Mouse (Mus musculus) lung, postnatal 25 days (tissue): ENCODE data around the gene Ccdc30.

Source experiments
- DNase-seq: peaks from one replicate; pipeline ENCODE4 v3.0.0; 2022; ENCODE audit warnings: low spot score

The Ccdc30 gene

DNA sequence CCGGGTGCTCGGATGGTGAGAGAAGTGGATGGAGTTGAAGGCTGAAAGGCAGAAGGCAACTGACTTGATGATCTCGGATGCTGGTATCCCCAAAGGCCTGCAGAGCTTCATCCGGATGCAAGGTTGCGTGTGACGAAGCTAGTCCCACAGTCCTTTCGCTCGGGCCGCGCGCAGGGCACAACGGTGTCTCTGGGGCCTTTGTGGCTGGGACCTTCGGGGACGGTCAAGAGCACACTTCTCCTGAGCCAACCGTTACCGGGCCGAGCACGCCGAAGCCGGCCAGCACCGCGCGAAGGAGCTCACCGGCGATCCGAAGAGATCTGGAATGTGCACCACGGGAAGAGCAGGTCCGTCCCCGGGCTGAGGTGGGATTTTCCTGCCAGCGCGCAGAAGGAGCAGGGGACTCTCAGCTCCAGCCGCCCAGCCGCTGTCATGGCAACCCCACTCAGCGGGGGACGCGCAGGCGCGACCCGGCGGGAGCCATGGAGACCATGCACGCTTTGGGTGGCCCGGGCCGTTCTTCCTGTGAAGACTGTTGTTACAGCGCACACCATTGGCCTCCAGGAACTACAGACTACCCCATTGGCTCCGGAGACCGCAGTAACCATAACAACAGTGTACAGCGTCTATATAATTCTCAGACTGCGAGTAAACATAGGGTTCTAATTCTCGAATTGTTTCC is at the start of gene Ccdc30:
Gene Ccdc30, minus strand, starts transcription at position 450 of the 682 bp plus-strand sequence.
- DNase-seq = peak; percentile 87

DNA sequence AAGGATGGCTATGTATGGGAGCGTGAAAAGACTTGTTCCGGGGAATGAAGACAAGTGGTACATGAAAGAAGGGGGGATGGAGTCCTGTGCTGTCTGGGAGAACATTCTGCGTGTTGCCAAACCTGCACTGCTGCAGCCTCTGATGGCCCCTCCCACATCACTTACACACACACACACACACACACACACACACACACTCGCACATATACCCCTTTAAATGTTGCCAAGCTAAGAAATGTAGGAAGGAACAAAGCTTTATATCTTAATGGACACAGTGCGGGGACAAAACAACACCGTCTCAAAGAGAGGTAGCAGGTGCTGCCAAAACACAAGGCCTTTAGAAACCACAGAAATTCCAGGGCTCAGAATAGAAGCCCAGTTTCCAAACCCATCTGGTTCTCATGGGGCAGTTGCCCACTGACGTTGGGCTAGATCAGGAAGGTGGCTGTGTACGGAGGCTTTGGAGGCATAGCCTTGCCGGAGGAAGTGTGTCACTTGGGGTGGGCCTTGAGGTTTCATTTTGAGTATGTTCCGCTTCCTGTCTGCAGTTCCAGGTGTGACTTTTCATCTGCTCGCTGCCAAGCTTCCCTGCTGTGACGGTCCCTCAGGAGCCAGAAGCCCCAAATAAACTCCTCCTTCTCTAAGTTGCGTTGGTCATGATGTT is 48.6 kb upstream of the Ccdc30 start:
- DNase-seq = no peak

DNA sequence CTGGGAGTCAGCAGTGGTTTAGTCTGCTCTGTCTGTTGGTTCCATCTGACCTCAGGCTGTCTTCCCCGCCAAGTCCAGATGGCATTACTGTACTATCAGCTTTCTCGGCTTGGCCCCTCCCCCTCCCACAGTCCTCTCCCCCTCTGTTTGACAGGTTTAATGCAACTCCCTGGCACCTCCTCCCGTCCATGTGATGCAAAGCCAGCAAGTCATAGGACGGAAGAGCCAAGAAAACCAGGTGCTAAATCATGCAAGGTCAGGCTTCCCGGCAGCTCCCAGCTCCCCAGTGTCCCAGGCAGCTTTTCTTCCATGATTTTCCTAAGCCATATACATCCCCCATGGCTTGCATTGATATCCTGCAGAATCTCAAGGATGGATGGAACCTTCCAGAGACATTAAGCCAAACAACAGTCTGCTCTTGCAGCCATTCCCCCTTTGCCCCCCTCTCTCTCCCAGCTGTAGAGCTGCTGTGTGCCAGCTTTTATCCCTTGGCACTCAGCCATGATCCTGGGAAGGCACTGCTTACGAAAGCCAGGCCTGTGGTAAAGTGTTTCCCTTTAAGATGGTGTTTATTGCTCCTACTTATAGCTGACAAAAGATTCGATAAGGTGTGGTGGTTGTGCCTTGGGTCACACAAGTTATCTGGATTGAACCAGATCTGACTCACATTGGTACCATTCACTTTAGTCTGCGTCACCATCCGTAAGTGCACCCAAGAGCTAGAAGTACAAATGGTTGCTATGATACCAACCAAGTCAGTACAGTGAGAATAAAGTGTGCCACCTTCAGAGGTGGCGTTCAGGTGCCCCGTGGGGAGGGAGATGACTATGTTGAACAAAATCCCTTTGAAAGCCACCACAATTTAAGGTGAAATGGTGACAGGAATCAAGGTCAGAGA is 47.8 kb upstream of the Ccdc30 start:
- peak; percentile 52 for DNase-seq

GRCm38 (mm10) chr4:119462457-119462856 is 47.1 kb upstream of the Ccdc30 start:
- DNase-seq = no peak

DNA sequence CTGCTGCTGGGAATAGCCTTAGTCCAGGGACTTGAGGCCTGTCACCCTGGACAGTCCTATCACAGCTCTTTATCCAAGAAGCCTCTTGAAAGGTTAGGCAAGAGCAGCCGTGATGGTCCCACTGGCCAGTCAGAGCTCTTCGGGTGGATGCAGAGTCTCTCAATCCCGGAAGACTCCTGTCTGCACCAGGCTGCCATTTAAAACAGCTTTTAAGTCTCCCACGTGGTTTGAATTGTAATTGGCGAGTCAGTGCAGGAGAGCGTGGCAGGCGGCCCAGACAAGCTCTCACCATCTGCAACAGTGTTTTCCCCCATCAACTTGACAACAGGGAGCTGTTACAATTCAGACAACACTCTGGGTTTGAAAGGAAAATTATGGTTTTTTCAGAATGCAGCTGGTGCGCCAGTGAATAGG is 45.4 kb upstream of the Ccdc30 start:
- peak; percentile 44 for DNase-seq

GRCm38 (mm10) chr4:119460296-119460695 is 45.0 kb upstream of the Ccdc30 start:
- DNase-seq = no peak

DNA sequence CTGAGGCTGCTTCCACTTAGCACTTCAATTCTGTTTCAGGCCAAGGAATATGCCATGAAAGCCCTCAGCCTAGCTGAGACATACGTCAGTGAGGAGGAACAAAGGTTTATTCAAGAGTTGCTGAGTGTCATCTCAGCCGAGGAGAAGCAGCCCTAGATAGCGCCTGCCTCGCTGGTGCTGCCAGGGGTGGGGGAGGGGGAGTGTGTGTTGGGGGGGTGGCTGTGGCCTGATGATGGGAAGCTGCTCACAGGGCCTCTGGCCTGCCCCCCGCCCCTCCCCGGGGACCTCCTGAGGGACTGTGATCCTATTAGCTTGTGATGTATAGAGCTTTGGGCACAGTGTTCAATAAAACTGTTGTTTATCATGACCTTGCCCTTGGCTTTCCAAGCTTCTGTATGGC is 38.2 kb upstream of the Ccdc30 start:
- no peak for DNase-seq

GRCm38 (mm10) chr4:119453128-119453527 is 37.8 kb upstream of the Ccdc30 start:
- DNase-seq = no peak

- no peak for DNase-seq
Measured at GRCm38 (mm10) chr4:119450436-119450835, 35.1 kb upstream of the Ccdc30 start.

DNA sequence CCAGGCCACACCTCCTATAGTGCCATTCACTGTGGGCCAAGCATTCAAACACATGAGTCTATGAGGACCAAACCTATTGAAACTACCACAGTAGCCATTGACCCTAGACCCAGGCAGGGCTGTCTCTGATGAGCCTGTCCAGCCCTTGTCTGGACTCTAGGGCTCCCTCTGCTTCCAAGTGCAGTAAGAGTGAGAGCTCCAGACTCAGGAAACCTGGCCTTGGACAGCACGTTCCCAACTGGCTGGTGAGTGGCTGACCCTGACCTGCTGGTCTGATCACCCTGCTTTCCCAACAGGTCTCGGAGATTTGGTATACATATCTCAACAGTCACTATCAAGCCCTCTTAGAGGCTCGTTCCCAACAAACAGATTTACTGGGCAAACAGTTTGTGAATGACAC is 32.5 kb upstream of the Ccdc30 start:
- no peak for DNase-seq

DNA sequence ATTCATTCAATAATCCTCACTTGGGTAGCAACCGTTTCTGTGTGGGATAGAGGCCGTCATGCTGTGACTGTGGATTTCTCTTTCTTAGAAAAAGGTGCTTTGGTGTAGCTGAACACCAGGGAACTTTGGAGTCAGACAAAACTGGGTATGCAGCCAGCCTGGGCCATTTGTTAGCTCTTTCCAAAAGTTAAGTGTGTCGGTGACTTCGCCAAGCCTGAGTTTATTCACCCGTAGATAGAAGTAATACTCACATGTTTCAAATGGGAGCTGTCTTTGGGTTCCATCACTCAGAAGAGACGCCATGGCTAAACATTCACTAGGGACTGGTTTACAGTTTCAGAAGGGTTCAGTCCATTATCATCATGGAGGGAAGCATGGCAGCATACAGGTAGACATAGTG is 31.9 kb upstream of the Ccdc30 start:
- no peak for DNase-seq

DNA sequence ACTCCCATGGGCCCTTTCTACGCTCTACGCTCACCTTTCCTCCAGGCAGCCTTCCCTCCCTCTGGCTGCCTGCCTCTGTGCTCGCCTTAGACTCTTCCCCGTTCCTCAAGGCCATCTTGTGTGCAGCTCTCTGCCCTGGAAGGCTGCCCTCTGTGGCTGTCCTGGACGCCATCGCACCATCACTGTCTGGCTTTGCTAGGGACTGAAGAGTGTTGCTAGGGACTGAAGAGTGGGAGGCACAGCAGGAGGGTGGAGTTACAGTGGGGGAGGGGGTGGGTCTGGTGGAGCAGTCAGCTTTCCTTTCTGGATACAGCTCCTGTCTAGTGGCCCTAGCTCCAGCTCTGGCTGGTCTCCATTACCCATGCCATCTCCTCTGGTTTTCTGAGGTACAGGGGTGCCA is 27.2 kb upstream of the Ccdc30 start:
- no peak for DNase-seq

DNA sequence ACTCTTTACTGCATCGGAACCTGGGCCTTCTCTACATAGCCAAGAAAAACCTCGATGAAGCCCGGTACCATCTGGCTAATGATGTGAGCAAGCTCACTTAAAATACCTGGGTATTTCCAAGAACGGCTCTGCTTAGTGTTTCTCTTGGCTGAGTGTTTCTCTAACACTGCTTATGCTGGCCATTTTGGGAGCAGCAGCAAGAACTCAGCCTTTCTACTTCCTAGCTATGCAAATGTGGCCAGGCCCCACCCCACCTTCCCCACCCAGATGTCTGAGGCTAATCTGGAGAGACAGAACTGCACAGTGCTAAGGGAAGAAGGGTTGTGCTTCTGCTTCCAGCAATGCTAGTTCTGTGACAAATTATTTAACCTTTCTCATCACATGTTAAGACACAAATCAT is 26.5 kb upstream of the Ccdc30 start:
- no peak for DNase-seq

DNA sequence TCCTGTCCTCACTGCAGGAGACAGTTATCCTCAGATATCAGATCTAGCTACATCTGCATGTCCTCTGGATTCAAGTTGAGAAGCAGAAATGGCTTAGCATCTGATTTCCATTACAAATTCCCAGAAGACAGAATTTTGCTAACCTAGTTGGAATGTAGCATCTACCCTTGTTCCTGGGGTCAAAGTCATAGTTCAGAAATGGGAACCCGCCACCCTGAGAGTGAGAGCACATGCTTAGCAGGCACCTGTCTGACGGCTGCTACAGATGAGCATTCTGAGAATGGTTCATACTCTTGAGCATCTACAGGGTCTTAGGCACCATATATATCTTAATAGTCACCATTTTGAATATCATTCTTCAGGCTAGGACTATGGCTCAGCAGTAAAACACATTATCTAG is 22.6 kb upstream of the Ccdc30 start:
- no peak for DNase-seq

DNA sequence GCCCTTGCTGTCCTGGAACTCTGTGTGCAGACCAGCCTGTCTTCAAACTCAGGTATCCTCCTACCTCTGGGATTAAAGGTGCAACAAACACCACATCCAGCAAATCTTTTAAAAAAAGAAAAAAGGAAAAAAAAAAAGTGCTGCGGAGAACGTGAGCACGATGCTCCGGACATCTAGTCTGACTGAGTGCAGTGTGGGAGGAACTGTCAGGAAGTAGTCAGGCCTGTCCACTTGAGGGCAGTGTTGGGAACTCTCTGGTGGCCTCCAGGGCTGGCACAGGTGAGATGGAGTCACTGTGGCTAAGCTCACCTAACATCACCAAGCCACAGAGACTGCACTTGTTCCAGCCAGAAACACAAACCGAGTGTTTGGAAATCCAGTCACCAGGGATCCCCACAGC is 15.4 kb upstream of the Ccdc30 start:
- peak; percentile 63 for DNase-seq

- no peak for DNase-seq
Measured at GRCm38 (mm10) chr4:119427680-119428079, 12.4 kb upstream of the Ccdc30 start.

DNA sequence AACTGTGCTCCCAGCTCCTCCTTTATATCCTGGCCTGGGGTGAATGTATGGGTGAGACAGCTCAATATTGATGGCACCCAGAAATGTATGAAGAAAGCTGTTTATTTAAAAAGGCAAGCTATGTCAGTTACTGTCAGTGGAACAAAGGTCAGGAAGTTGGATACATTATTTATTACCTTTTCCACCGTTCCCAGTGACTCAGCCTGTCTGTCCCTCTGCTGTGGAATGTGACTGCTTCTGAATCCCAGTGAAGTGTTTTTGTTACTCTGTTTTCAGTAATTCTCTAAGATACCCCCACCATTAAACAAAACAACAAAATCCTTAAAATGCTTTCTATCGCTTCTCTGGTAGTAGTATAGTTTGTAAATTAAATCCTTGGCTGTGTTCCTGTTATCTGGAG is 10.3 kb upstream of the Ccdc30 start:
- no peak for DNase-seq

- no peak for DNase-seq
Measured at GRCm38 (mm10) chr4:119425077-119425476, 9.8 kb upstream of the Ccdc30 start.

DNA sequence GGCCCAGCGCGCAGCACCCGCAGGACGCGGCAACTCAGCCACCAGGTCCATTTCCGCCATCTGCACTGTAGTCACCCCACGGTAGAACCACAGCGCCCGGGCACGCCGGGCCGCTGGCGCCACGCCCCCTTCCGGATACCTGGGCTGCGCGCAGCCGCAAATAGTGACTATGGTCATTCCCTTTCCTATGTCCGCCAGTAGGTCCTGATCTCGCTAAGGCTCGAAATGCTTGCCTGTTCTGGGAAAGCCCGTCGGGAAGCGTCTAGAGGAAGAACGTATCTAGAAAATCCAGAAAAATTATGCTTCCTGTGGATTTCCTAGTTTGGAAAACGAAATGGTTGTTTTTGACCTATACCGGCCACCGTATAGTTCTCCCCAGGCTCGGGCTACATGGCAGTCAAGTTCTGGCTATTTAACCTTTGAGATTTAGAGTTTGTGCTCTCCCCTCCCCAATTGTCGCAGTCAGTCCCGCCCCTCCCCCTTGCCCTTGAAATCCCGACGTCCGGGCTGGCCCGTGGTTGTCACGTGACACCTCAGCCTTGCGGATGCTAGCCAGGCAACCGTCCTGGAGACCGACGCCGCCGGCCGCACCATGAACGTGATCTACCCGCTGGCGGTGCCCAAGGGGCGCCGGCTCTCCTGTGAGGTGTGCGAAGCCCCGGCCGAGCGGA is 7.1 kb upstream of the Ccdc30 start, which contains the start of the genes Ppcs and Zmynd12:
Gene Ppcs, minus strand, starts transcription at position 127 of the 671 bp plus-strand sequence.
Gene Zmynd12, plus strand, starts transcription at position 521 of the 671 bp plus-strand sequence.
- peak; percentile 92 for DNase-seq

GRCm38 (mm10) chr4:119421921-119422293 is 6.6 kb upstream of the Ccdc30 start:
- peak; percentile 4 for DNase-seq

- no peak for DNase-seq
Measured at GRCm38 (mm10) chr4:119421191-119421590, 5.9 kb upstream of the Ccdc30 start.

DNA sequence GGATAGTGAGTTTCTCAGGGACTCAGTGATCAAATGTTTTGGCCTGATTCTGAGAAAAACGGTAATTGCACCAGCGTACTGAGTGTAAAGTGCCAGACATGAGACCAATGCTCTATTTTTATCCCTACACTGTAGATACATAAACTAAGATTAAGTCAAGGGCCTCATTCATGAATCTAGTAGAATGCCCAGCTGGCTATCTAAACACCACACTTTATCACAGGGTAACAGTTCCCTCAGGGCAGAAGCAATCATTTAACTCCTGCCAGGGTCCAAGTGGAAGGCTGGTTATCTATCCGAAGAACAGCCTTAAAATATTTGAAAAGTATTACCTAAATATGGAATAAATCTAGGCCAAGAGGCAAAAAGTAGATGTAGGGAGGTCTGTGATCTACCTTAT is 2.6 kb upstream of the Ccdc30 start:
- DNase-seq = no peak
